Mouse (Mus musculus) testis, adult 2 months (tissue): ENCODE data around the gene Pdlim7. TPM values are rescaled to one million over a fixed set of nuclear protein-coding genes. Genes with fewer than 3 reads are reported as not detected.

Source experiments
- H3K27ac ChIP-seq: fragments of 200-500 bp; 2 replicates; pipeline ENCODE4 v1.5.1; 2012; ENCODE audit warnings: low read depth, low read length; ENCODE audit not compliant: control insufficient read depth, insufficient read depth
- H3K27me3 ChIP-seq: fragments of 200-500 bp; 2 replicates; pipeline ENCODE4 v1.6.1; 2012; ENCODE audit warnings: mild to moderate bottlenecking, low read length, moderate library complexity; ENCODE audit not compliant: control insufficient read depth, insufficient read depth
- H3K36me3 ChIP-seq: fragments of 200-500 bp; 2 replicates; pipeline ENCODE4 v1.6.1; 2012; ENCODE audit warnings: mild to moderate bottlenecking, low read length; ENCODE audit not compliant: control insufficient read depth, insufficient read depth
- H3K4me1 ChIP-seq: fragments of 200-500 bp; 2 replicates; pipeline ENCODE4 v1.6.1; 2012; ENCODE audit warnings: low read length; ENCODE audit not compliant: control insufficient read depth, insufficient read depth
- H3K4me3 ChIP-seq: fragments of 200-500 bp; 2 replicates; pipeline ENCODE4 v1.5.1; 2012; ENCODE audit warnings: low read depth, mild to moderate bottlenecking, low read length, moderate library complexity, mixed read lengths; ENCODE audit not compliant: control insufficient read depth
- CTCF ChIP-seq: fragments of 200-500 bp; IDR thresholded peaks from 2 replicates; pipeline ENCODE4 v1.5.1; 2012; ENCODE audit warnings: low read depth, mild to moderate bottlenecking, inconsistent platforms, low read length, moderate library complexity; ENCODE audit not compliant: control insufficient read depth, insufficient read depth, insufficient replicate concordance
- POLR2A ChIP-seq: fragments of 200-500 bp; IDR thresholded peaks from 2 replicates; pipeline ENCODE4 v1.6.1; 2012; ENCODE audit warnings: low read depth, mild to moderate bottlenecking, inconsistent platforms, low read length, moderate library complexity; ENCODE audit not compliant: control insufficient read depth
- polyA plus RNA-seq: library from polyadenylated mRNA; depleted of rRNA; stranded (reverse); fragments of >200 nt; gene quantifications from 2 replicates; pipeline ENCODE4 v1.2.3, GENCODE M21; 2012

Gene Pdlim7
- polyA plus RNA-seq, 1 experiment, result 7.6 TPM

DNA sequence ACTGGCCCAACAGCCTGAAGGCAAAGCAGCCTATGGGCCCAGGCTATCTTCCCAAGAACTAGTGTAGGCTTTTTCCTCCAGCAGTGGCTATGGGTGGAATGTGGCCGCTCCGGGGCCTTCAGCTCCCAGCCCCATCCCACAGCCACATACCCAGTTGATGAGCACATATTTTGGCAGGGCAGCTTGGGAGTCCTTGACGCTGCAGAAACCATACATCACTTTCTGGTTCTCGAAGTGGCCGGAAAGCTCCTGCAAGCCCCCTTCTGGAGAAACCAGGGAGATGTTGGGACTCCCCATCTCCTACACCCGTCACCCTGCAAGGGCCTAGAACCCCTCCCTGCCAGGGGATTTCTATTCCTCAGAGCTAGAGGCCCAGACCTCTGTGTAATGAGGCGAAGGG, 30.9 kb downstream of the Pdlim7 start:
- peaks cover 42% of the 10 kb centered on the region for H3K4me1 ChIP-seq
- no peaks in the 10 kb centered on the region for H3K36me3 ChIP-seq
- no peaks in the 10 kb centered on the region for H3K27me3 ChIP-seq
- H3K27ac ChIP-seq, result no peak overlapping the region; the same call in 1 of the 2 replicates
- no peak for TF ChIP-seq CTCF
- TF ChIP-seq POLR2A, result no peak
- peak overlapping the region; percentile 79 for H3K4me3 ChIP-seq

DNA sequence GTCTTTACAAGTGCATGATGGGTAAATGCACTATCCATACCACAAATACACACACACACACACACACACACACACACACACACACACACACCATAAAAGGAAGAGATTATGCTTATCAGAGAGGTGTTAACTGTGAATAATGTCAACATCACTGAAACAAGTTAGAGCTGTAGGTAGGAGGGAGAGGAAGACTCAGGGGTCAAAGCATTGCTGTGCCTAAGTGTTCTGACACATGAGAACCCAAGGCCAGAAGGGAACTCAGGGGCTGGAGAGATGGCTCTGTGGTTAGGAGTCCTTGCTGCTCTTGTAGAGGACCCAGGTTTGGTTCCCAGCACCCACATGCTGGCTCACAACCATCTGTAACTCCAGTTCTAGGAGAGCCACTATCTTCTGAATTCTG, 33.5 kb downstream of the Pdlim7 start:
- H3K36me3 ChIP-seq, result no peaks in the 10 kb centered on the region
- peaks cover 35% of the 10 kb centered on the region for H3K4me1 ChIP-seq
- H3K27ac ChIP-seq, result no peak overlapping the region
- H3K27me3 ChIP-seq, result no peaks in the 10 kb centered on the region
- no peak overlapping the region for H3K4me3 ChIP-seq
- TF ChIP-seq CTCF, result no peak
- no peak for TF ChIP-seq POLR2A

- Histone ChIP-seq H3K4me1 (peaks cover 39% of the 10 kb centered on the region), H3K27me3 (no peaks in the 10 kb centered on the region), H3K4me3 (no peak overlapping the region), H3K27ac (no peak overlapping the region), H3K36me3 (no peaks in the 10 kb centered on the region)
- TF ChIP-seq CTCF (no peak), POLR2A (no peak)
Measured at GRCm38 (mm10) chr13:55479008-55479407, 34.5 kb downstream of the Pdlim7 start.

GRCm38 (mm10) chr13:55478036-55478435, 35.4 kb downstream of the Pdlim7 start:
- Histone ChIP-seq H3K36me3 (no peaks in the 10 kb centered on the region), H3K4me3 (no peak overlapping the region), H3K4me1 (peaks cover 43% of the 10 kb centered on the region), H3K27me3 (no peaks in the 10 kb centered on the region), H3K27ac (no peak overlapping the region)
- TF ChIP-seq POLR2A (no peak), CTCF (peak; percentile 60; the same call in 1 of the 2 replicates)

DNA sequence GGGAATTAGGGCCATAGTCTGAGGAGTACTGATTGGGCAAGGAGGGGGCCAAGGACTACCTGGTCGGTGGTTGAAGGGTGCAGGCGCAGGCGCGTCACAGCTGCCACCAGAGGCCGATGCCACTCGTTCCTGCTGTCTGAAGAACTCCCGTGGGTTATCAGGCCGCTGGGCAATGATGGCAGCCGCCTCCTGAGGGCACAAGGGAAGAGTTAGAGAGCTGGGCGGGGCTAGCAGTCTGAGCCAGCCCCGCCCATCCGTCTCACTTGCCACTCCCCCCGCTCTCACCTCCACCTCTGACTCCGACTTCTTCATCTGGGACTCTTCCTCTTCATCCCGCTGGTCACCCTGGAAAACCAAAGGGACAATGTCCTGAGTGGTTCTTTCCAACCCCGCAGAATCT, 36.0 kb downstream of the Pdlim7 start:
- H3K4me1 ChIP-seq, result peaks cover 42% of the 10 kb centered on the region
- H3K4me3 ChIP-seq, result no peak overlapping the region
- no peak for TF ChIP-seq CTCF
- TF ChIP-seq POLR2A, result no peak
- H3K27me3 ChIP-seq, result no peaks in the 10 kb centered on the region
- H3K36me3 ChIP-seq, result no peaks in the 10 kb centered on the region
- no peak overlapping the region for H3K27ac ChIP-seq

GRCm38 (mm10) chr13:55476256-55476655, 37.2 kb downstream of the Pdlim7 start:
- no peak for TF ChIP-seq CTCF
- TF ChIP-seq POLR2A, result no peak
- Histone ChIP-seq H3K27ac (no peak overlapping the region), H3K4me3 (peak overlapping the region; percentile 5; the same call in 1 of the 2 replicates), H3K36me3 (no peaks in the 10 kb centered on the region), H3K27me3 (no peaks in the 10 kb centered on the region), H3K4me1 (peaks cover 44% of the 10 kb centered on the region)

- H3K4me3 ChIP-seq, result no peak overlapping the region
- H3K4me1 ChIP-seq, result peaks cover 49% of the 10 kb centered on the region
- no peak overlapping the region for H3K27ac ChIP-seq
- no peaks in the 10 kb centered on the region for H3K27me3 ChIP-seq
- no peaks in the 10 kb centered on the region for H3K36me3 ChIP-seq
- no peak for TF ChIP-seq POLR2A
- TF ChIP-seq CTCF, result no peak
Measured at GRCm38 (mm10) chr13:55475750-55476149, 37.7 kb downstream of the Pdlim7 start.

DNA sequence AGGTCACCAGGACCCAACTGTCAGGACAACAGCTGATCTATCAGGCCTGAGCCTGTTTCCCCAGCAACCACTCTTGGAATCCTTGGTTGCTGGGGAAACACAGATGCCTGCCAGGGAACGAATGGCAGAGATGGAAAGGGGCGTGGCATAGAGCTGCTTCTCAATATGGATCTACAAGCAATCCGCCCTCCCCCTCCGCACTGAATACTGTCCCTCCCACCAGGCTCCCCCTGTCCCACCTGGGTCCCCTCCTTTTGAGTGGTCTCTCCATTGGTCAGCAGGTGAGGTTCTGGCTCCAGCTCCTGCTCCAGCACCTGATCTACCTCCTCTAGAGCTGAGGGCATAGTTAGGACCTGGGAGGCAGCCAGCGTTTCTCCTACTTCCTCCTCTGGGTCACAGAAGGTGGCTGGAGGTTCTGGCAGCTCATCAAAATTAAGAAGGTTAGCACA, 38.8 kb downstream of the Pdlim7 start:
- TF ChIP-seq POLR2A (no peak; the same call in 1 of the 2 replicates), CTCF (no peak)
- Histone ChIP-seq H3K4me3 (peak overlapping the region; percentile 73), H3K4me1 (peaks cover 53% of the 10 kb centered on the region), H3K27ac (peak overlapping the region; percentile 76), H3K36me3 (no peaks in the 10 kb centered on the region), H3K27me3 (no peaks in the 10 kb centered on the region)
